Mouse (Mus musculus): Measurements from ENCODE around the gene Gm37240.

Gene Gm37240

GRCm38 (mm10) chr3:85490204-85490603 lies 397.1 kb downstream of the Gm37240 start:
- no peak for DNase-seq (ENCODE audit: low spot score)

GRCm38 (mm10) chr3:85487379-85487778 lies 399.9 kb downstream of the Gm37240 start:
- DNase-seq (ENCODE audit: low spot score): no peak

- DNase-seq (ENCODE audit: low spot score): no peak
These were observed 401.7 kb downstream of the Gm37240 start for GRCm38 (mm10) chr3:85485536-85486190.

GRCm38 (mm10) chr3:85482636-85483035 lies 404.7 kb downstream of the Gm37240 start:
- peak; percentile 80 for DNase-seq (ENCODE audit: low spot score)

- no peak for DNase-seq (ENCODE audit: low spot score)
These were observed 406.7 kb downstream of the Gm37240 start for GRCm38 (mm10) chr3:85480638-85481037.

GRCm38 (mm10) chr3:85478731-85479130 lies 408.6 kb downstream of the Gm37240 start:
- DNase-seq (ENCODE audit: low spot score): no peak

GRCm38 (mm10) chr3:85469711-85470110 lies 417.6 kb downstream of the Gm37240 start:
- no peak for DNase-seq (ENCODE audit: low spot score)

GRCm38 (mm10) chr3:85468995-85469394 lies 418.3 kb downstream of the Gm37240 start:
- DNase-seq (ENCODE audit: low spot score): no peak

GRCm38 (mm10) chr3:85465283-85466025 lies 421.9 kb downstream of the Gm37240 start:
- no peak for DNase-seq (ENCODE audit: low spot score)

GRCm38 (mm10) chr3:85460021-85460420 lies 427.3 kb downstream of the Gm37240 start:
- DNase-seq (ENCODE audit: low spot score): no peak

- DNase-seq (ENCODE audit: low spot score): no peak
These were observed 430.3 kb downstream of the Gm37240 start for GRCm38 (mm10) chr3:85456983-85457382.

- no peak for DNase-seq (ENCODE audit: low spot score)
These were observed 431.9 kb downstream of the Gm37240 start for GRCm38 (mm10) chr3:85455453-85455852.

- no peak for DNase-seq (ENCODE audit: low spot score)
These were observed 433.3 kb downstream of the Gm37240 start for GRCm38 (mm10) chr3:85454001-85454400.

- no peak for DNase-seq (ENCODE audit: low spot score)
These were observed 437.9 kb downstream of the Gm37240 start for GRCm38 (mm10) chr3:85449461-85449860.

GRCm38 (mm10) chr3:85442781-85443180 lies 444.5 kb downstream of the Gm37240 start:
- DNase-seq (ENCODE audit: low spot score): no peak

- DNase-seq (ENCODE audit: low spot score): no peak
These were observed 445.1 kb downstream of the Gm37240 start for GRCm38 (mm10) chr3:85442261-85442660.

- DNase-seq (ENCODE audit: low spot score): no peak
These were observed 451.9 kb downstream of the Gm37240 start for GRCm38 (mm10) chr3:85435406-85435805.

- DNase-seq (ENCODE audit: low spot score): no peak
These were observed 456.1 kb downstream of the Gm37240 start for GRCm38 (mm10) chr3:85431208-85431607.

GRCm38 (mm10) chr3:85423376-85423997 lies 463.8 kb downstream of the Gm37240 start:
- DNase-seq (ENCODE audit: low spot score): no peak

- DNase-seq (ENCODE audit: low spot score): no peak
These were observed 465.9 kb downstream of the Gm37240 start for GRCm38 (mm10) chr3:85421403-85421802.

GRCm38 (mm10) chr3:85417663-85418062 lies 469.7 kb downstream of the Gm37240 start:
- no peak for DNase-seq (ENCODE audit: low spot score)

- DNase-seq (ENCODE audit: low spot score): no peak
These were observed 488.5 kb downstream of the Gm37240 start for GRCm38 (mm10) chr3:85398841-85399240.

GRCm38 (mm10) chr3:85398483-85398835 lies 488.9 kb downstream of the Gm37240 start:
- no peak for DNase-seq (ENCODE audit: low spot score)

Measured in MN1 (cell line).